Mouse (Mus musculus) CH12.LX (cell line): Measurements from ENCODE around the gene Ppip5k2. TPM values are rescaled to one million over a fixed set of nuclear protein-coding genes. Genes with fewer than 3 reads are reported as not detected.
A peak's percentile ranks its signal among the peaks of the same experiment; 100 is the strongest.
"Not testable (repeated sequence)": the region's sequence is repeated elsewhere in the genome, so short reads cannot be mapped to it uniquely, and the experiment has no call there.

Experiments used
- DNase-seq: peaks from one replicate; pipeline ENCODE4 v3.0.0-alpha.2; 2013; ENCODE audit errors: extremely low read depth
- H3K27ac ChIP-seq: 2 replicates; pipeline ENCODE4 v1.5.1; 2012; ENCODE audit warnings: low read depth, mild to moderate bottlenecking, control low read depth, moderate library complexity; ENCODE audit not compliant: insufficient read depth
- H3K27me3 ChIP-seq: replicated peaks from 2 replicates; pipeline ENCODE3; 2012; ENCODE audit warnings: inconsistent platforms
- H3K36me3 ChIP-seq, 2 experiments: replicated peaks in 1 of 2; 2 replicates each; pipeline versions ENCODE3 to v1.6.1; 2012; ENCODE audit warnings: inconsistent platforms in 1 of 2, low read length in 1 of 2, mild to moderate bottlenecking in 1 of 2, mixed read lengths in 1 of 2, moderate library complexity in 1 of 2; ENCODE audit not compliant: control insufficient read depth in 1 of 2, insufficient read depth in 1 of 2
- H3K4me1 ChIP-seq, 2 experiments: 2 replicates each; pipeline ENCODE4 v1.6.1; 2012; ENCODE audit warnings: inconsistent platforms in 1 of 2, moderate library complexity in 1 of 2; ENCODE audit not compliant: insufficient read depth in 2 of 2, control insufficient read depth in 1 of 2
- H3K4me2 ChIP-seq: 2 replicates; pipeline ENCODE4 v1.6.1; 2012; ENCODE audit warnings: low read depth, mild to moderate bottlenecking, control low read depth; ENCODE audit not compliant: poor library complexity, insufficient read depth, severe bottlenecking
- H3K4me3 ChIP-seq, 3 experiments: fragments of 150-350 bp in 1 of 3; sonication (generic) in 1 of 3; replicated peaks in 1 of 3; 2 replicates each; pipeline versions ENCODE3 to v1.5.1; 2011 to 2012; ENCODE audit warnings: low read depth in 2 of 3, low read length in 2 of 3, mild to moderate bottlenecking in 2 of 3, moderate library complexity in 2 of 3, control low read depth in 1 of 3, improper control_type of control experiment in 1 of 3, inconsistent platforms in 1 of 3, mixed read lengths in 1 of 3; ENCODE audit not compliant: poor library complexity in 1 of 3
- H3K79me2 ChIP-seq: replicated peaks from 2 replicates; pipeline ENCODE4 v1.6.1; 2012; ENCODE audit warnings: mild to moderate bottlenecking, moderate library complexity; ENCODE audit not compliant: control insufficient read depth, poor library complexity, insufficient read depth, severe bottlenecking; ENCODE audit errors: extremely low read depth
- H3K9ac ChIP-seq: 2 replicates; pipeline ENCODE4 v1.6.1; 2012; ENCODE audit warnings: low read depth, mild to moderate bottlenecking, control low read depth, moderate library complexity; ENCODE audit not compliant: insufficient read depth
- H3K9me3 ChIP-seq: replicated peaks from 2 replicates; pipeline ENCODE3; 2012; ENCODE audit warnings: low read length, inconsistent platforms, mixed read lengths
- CHD1 ChIP-seq: IDR thresholded peaks from 2 replicates; pipeline ENCODE4 v1.6.1; 2012; ENCODE audit warnings: low read depth, low read length, improper control_type of control experiment, inconsistent platforms
- CHD2 ChIP-seq: IDR thresholded peaks from 2 replicates; pipeline ENCODE4 v1.6.1; 2011; ENCODE audit warnings: low read length, improper control_type of control experiment
- E2F4 ChIP-seq: IDR thresholded peaks from 2 replicates; pipeline ENCODE4 v1.6.1; 2011; ENCODE audit warnings: low read depth, low read length, improper control_type of control experiment; ENCODE audit not compliant: insufficient replicate concordance
- ELF1 ChIP-seq: IDR thresholded peaks from 2 replicates; pipeline ENCODE4 v1.6.1; 2014; ENCODE audit warnings: low read depth, mild to moderate bottlenecking, inconsistent platforms, low read length, improper control_type of control experiment
- ETS1 ChIP-seq: conservative IDR thresholded peaks from 2 replicates; pipeline ENCODE4 v1.6.1; 2012; ENCODE audit warnings: low read depth, mild to moderate bottlenecking, inconsistent platforms, low read length, improper control_type of control experiment, moderate library complexity
- HCFC1 ChIP-seq: IDR thresholded peaks from 2 replicates; pipeline ENCODE4 v1.6.1; 2012; ENCODE audit warnings: low read depth, mild to moderate bottlenecking, inconsistent platforms, low read length, improper control_type of control experiment
- IRF4 ChIP-seq: IDR thresholded peaks from 2 replicates; pipeline ENCODE4 v1.6.1; 2014; ENCODE audit warnings: low read depth, mild to moderate bottlenecking, inconsistent platforms, low read length, improper control_type of control experiment
- MAFK ChIP-seq: IDR thresholded peaks from 2 replicates; pipeline ENCODE4 v1.6.1; 2011; ENCODE audit warnings: low read length, improper control_type of control experiment; ENCODE audit not compliant: insufficient replicate concordance
- MAZ ChIP-seq: IDR thresholded peaks from 2 replicates; pipeline ENCODE4 v1.6.1; 2012; ENCODE audit warnings: low read depth, mild to moderate bottlenecking, inconsistent platforms, low read length, improper control_type of control experiment, moderate library complexity
- MEF2A ChIP-seq: IDR thresholded peaks from 2 replicates; pipeline ENCODE4 v1.6.1; 2014; ENCODE audit warnings: low read depth, mild to moderate bottlenecking, inconsistent platforms, low read length, improper control_type of control experiment, borderline replicate concordance
- MXI1 ChIP-seq: IDR thresholded peaks from 2 replicates; pipeline ENCODE4 v1.6.1; 2011; ENCODE audit warnings: mild to moderate bottlenecking, low read depth, low read length, improper control_type of control experiment
- NELFE ChIP-seq: IDR thresholded peaks from 2 replicates; pipeline ENCODE4 v1.6.1; 2011; ENCODE audit warnings: low read depth, low read length, improper control_type of control experiment
- POLR2A ChIP-seq: IDR thresholded peaks from 2 replicates; pipeline ENCODE4 v1.6.1; 2011; ENCODE audit warnings: low read depth, mild to moderate bottlenecking, improper control_type of control experiment, low read length
- USF2 ChIP-seq: conservative IDR thresholded peaks from 2 replicates; pipeline ENCODE4 v1.6.1; 2011; ENCODE audit warnings: low read depth, low read length, improper control_type of control experiment
- ZKSCAN1 ChIP-seq: IDR thresholded peaks from 2 replicates; pipeline ENCODE4 v1.6.1; 2012; ENCODE audit warnings: low read depth, inconsistent platforms, low read length, improper control_type of control experiment, borderline replicate concordance
- dilution Hi-C: fragments of 300-500 bp; cut with MboI; formaldehyde crosslinking; loops from 2 replicates; pipeline ENCODE4 v1.14.3; 2020; ENCODE audit warnings: low sequenced_read_pairs; ENCODE audit not compliant: extremely low pct_unique_long_range_greater_than_20kb, extremely low pct_ligation_motif_present
- in situ Hi-C: fragments of 300-500 bp; cut with MboI; formaldehyde crosslinking; loops from 3 replicates; pipeline ENCODE4 v1.14.3; 2019; ENCODE audit warnings: low sequenced_read_pairs, low pct_ligation_motif_present, low pct_unique_long_range_greater_than_20kb, mixed read lengths
- polyA plus RNA-seq: library from polyadenylated mRNA; unstranded; fragments of >175 nt; gene quantifications from 2 replicates; pipeline ENCODE4 v1.2.1, GENCODE M21; 2012; ENCODE audit warnings: low read depth; ENCODE audit not compliant: insufficient read length
- total RNA-seq, 2 experiments: library from RNA; depleted of rRNA; stranded (reverse); fragments of 300-350 nt in 1 of 2; fragments of >200 nt in 1 of 2; gene quantifications; 2 replicates each; pipeline ENCODE4 v1.2.3; 2012 to 2014

The Ppip5k2 gene
- total and polyA plus RNA-seq, 3 experiments = 27.4 to 44.9 (median 29.8) TPM

DNA sequence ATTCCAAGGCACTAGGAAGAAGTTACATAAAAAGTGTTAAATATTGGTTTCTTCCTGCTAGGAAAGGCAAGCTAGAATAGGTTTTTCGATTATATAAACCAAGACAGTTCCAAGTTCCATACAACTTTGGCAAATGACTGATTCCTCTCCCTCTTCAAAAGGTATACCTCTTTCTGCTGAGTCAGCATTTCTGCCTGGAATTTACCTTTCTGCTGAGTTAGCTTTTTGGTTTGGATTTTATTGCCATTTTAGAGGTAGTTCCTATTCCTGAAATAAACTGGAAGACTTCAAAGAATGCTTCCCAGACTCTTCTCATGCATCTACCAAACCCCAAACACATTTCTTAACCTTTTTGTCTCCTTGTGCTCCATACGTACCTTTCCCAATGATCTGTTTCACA, 2.1 kb downstream of the Ppip5k2 start:
- H3K4me1 ChIP-seq = peaks cover 2 to 29% of the 10 kb centered on the region in 2 experiments; a peak in 2 of 4 replicates
- no peaks in the 10 kb centered on the region for H3K9me3 ChIP-seq

DNA sequence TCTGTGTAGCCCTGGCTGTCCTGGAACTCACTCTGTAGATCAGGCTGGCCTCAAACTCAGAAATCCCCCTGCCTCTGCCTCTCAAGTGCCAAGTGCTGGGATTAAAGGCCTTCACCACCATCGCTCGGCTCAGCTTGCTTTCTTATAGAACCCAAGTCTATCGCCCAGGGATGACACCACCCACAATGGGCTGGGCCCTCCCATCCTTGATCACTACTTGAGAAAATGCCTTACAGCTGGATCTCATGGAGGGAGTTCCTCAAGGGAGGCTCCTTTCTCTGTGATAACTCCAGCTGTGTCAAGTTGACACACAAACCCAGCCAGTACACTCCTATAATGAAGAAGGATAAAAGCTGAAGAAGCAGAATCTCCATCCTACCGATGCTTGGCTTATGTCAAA, 4.5 kb downstream of the Ppip5k2 start:
- peaks cover 35% of the 10 kb centered on the region for H3K79me2 ChIP-seq
- H3K4me3 ChIP-seq, H3K9me3 ChIP-seq, H3K27me3 ChIP-seq, in situ Hi-C loops, H3K9ac ChIP-seq, dilution Hi-C loops, H3K27ac ChIP-seq, H3K4me2 ChIP-seq, DNase-seq: not testable (repeated sequence)
- peaks cover 0 to 15% of the 10 kb centered on the region in 2 experiments; a peak in 2 of 4 replicates for H3K4me1 ChIP-seq
- H3K36me3 ChIP-seq = peaks cover 0 to 15% of the 10 kb centered on the region in 2 experiments

More for the DNA sequence above, 2.1 kb downstream of the Ppip5k2 start:
- Histone ChIP-seq H3K27me3 (no peaks in the 10 kb centered on the region), H3K36me3 (peaks cover 0 to 7% of the 10 kb centered on the region in 2 experiments), H3K79me2 (peaks cover 34% of the 10 kb centered on the region), H3K4me3 (peak overlapping the region in 2 of 3 experiments; percentile 89 to 90), H3K9ac (no peak overlapping the region; the same call in 1 of the 2 replicates), H3K4me2 (peak overlapping the region; percentile 89; the same call in 1 of the 2 replicates), H3K27ac (no peak overlapping the region)
- in situ Hi-C loops (no loop called here), dilution Hi-C loops (no loop called here)
- DNase-seq = peak; percentile 11
- TF ChIP-seq MXI1 (no peak), CHD1 (no peak), MAFK (peak; percentile 100), NELFE (no peak)

DNA sequence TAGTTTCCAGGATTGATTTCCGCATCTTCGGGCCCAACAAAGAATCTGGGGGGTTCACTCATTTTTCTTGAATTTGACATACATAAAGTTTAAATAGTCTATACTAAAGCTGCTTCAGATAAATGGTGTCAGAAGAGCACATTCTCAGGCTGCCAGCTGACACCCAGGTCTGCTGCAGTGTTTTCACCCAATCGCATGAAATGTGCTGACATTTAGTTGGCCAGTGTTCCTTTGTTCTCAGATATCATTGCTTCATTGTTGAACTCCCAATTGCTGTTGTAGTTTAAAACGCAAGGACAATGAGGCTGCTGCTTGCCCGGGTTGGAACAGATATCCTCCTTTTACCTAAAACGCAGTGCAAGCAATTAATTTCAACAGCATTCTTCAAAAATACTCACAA, 8.7 kb downstream of the Ppip5k2 start:
- dilution Hi-C loops = no loop called here
- no peak overlapping the region for H3K4me2 ChIP-seq

DNA sequence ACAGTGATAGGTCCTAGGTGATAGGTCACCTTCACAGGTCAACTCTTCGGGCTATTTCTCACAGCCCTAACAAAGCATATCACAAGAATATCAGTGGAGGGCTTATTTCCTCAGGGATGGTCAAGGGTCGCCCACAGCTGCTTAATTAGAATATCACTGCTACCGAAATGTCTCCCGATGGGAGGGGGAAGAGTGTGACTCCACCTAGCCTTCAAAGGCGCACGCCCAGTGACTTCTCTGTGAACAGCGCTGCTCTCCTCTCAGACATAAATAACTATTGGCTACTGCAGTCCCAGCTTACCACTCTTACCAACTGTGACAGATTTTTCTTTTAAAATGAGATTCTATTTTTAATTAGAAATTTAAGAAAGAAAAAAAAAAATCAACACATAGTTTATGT, 9.6 kb downstream of the Ppip5k2 start:
- H3K9ac ChIP-seq = no peak overlapping the region
- no peak for DNase-seq
- H3K79me2 ChIP-seq = peaks cover 21% of the 10 kb centered on the region
- no peak overlapping the region for H3K27ac ChIP-seq
- dilution Hi-C loops (no loop called here), in situ Hi-C loops (no loop called here)
- no peaks in the 10 kb centered on the region for H3K9me3 ChIP-seq
- no peaks in the 10 kb centered on the region for H3K4me1 ChIP-seq
- H3K27me3 ChIP-seq = no peaks in the 10 kb centered on the region
- TF ChIP-seq IRF4 = no peak
- no peak for TF ChIP-seq NELFE
- TF ChIP-seq HCFC1 = no peak
- no peak for TF ChIP-seq ELF1
- no peak for TF ChIP-seq USF2
- TF ChIP-seq MAZ = no peak
- no peak for TF ChIP-seq CHD2
- TF ChIP-seq E2F4 = no peak
- no peak for TF ChIP-seq ZKSCAN1
- no peak for TF ChIP-seq POLR2A
- H3K36me3 ChIP-seq = peaks cover 7 to 34% of the 10 kb centered on the region in 2 experiments
- no peak overlapping the region for H3K4me3 ChIP-seq
- H3K4me2 ChIP-seq = no peak overlapping the region

More for the DNA sequence above, 8.7 kb downstream of the Ppip5k2 start:
- Histone ChIP-seq H3K79me2 (peaks cover 24% of the 10 kb centered on the region), H3K9me3 (no peaks in the 10 kb centered on the region), H3K9ac (no peak overlapping the region), H3K27ac (no peak overlapping the region), H3K36me3 (peaks cover 6 to 29% of the 10 kb centered on the region in 2 experiments), H3K4me1 (no peaks in the 10 kb centered on the region), H3K27me3 (no peaks in the 10 kb centered on the region), H3K4me3 (no peak overlapping the region)
- in situ Hi-C loops = no loop called here
- DNase-seq = no peak
- TF ChIP-seq MEF2A = no peak
- TF ChIP-seq HCFC1 = no peak
- TF ChIP-seq ETS1 = no peak
